Mouse (Mus musculus): ENCODE data around the gene Lmf1. TPM values are rescaled to one million over a fixed set of nuclear protein-coding genes. Genes with fewer than 3 reads are reported as not detected.

Gene Lmf1
- polyA plus RNA-seq (2017; shearing (Covaris generic)), result 10 to 100 TPM; 12.1 to 16.7 TPM

- ATAC-seq, result peak; percentile 98
Observed at GRCm38 (mm10) chr17:25578920-25579319, at the start of gene Lmf1. TSS of gene Lmf1 (plus strand) at chr17:25579085.

DNA sequence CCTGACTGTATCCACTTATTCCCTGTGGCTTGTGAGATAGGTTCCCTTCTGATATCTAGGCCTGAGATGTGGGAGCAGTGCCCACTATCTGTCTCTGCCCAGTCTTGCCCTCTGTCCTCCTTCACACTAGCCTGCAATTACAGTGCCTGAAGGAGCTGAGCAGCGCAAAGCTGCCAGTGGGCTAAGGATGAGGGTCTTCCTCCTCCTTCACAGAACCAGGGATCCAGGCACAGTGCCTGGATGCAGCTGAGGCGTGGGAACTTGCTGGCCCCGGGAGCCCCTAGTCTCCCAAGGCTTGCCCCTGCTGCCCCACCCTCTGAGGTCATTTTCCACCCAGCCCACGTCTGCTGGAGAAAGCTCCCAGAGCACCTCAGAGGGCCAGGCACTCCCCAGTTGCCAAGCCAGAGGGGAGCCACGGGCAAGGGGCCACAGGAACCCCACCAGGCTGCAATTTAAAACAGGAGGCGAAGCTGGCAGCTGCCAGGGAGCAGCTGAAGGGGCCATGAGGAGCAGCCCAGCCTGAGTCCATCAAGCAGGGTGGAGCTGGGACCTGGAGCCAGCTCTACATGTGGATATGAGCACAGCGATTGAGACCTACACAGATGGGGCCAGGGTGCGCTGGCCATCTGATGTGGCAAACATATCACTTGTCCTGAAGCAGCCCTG lies 48.4 kb upstream of the Lmf1 start:
- ATAC-seq, result no peak

DNA sequence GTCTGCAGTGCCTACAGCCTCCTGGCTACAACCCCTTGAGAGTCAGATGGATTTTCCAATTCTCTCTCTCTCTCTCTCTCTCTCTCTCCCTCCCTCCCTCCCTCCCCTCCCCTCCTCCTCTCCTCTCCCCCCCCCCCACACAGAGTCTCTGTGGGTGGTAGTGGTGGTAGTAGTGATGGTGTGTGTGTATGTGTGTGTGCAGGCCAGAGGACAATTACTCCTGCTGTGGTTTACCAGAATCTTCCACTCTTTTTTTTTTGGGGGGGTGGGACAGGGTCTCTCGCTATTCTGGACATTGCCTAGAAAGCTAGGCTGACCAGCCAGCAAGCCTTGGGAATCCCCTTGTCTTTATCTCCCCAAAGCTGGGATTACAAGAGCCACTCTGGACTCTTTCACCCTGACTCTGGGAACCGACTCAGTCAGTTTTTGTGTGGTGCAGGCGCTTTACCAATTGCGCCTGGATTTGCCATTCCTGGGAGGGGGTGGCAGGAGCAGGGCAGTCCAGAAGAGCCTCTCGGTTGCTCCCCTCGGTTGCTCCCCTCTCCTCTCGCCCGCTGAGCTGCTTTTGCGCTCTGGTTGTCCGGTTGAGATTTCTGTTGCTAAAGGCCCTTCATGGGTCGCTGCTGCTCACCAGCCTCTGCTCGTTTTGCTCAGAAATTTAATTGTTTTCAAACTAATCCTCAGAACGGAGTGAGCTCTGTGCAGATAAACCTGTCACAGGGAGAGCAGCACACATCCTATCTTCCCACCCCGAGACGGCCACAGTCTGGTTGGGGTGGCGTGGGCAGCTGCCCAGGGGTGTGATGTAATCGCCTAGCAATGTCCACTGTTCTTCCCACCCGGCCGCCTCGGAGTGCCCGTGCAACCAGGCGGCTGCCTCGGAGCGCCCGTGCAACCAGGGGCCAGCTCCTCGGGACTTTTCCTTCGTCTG lies 39.7 kb upstream of the Lmf1 start:
- no peak for ATAC-seq

DNA sequence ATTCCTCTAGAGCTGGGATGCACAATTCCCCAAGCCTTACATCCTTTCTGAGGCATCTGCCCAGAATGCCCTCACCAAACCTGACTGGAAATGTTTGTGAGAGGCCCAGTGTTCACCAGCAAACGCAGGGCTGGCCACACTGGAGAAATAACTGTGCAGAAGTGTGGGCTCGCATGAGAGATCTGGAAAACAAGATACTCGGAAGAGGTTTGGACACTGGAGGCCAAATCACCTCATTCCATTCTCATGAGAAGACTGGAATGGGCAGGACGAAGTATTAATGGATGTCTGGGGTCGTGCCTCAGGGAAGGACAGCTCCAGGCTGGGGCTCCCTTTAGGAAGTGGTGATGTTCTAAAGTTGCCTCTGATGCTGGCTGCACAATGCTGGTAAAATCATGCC lies 38.2 kb upstream of the Lmf1 start:
- ATAC-seq, result no peak

DNA sequence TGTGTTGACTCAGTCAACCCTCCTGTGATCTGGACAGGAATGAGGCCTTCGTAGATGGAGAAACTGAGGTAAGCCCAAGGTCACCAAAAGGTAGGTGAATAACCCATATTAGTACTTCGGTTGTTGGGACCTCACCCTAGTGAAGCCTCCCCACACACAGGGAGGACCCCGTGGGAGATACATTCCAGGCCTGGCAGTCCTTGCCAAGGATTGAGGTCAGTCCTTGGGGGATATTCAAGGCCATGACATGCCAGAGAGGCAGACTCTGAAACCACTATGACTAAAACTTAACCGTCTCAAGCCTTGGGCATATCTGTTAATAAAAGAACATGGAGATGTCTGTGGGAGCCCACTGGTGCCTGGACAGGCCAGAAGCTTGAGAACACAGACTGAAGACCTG lies 37.1 kb upstream of the Lmf1 start:
- no peak for ATAC-seq

DNA sequence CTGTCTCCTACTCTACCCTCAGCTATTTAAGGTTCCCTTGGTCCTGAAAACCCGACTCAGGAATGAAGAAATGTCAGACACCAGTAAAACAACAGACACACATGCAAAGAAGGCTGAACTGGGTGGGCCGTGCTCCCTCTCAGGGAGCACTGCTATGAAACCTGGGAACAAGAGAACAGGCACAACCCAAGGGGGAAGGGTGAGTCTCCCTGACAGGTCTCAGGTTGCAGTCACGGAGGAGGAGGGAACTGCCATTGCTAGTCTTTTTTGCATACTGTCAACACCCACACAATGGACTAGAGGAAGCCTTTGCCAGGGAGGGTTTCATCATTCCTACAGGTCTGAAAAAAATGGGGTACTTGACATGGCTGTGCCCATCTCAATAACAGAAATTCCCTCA lies 31.9 kb upstream of the Lmf1 start:
- no peak for ATAC-seq

- no peak for ATAC-seq
Observed at GRCm38 (mm10) chr17:25550020-25550419, 28.9 kb upstream of the Lmf1 start.

DNA sequence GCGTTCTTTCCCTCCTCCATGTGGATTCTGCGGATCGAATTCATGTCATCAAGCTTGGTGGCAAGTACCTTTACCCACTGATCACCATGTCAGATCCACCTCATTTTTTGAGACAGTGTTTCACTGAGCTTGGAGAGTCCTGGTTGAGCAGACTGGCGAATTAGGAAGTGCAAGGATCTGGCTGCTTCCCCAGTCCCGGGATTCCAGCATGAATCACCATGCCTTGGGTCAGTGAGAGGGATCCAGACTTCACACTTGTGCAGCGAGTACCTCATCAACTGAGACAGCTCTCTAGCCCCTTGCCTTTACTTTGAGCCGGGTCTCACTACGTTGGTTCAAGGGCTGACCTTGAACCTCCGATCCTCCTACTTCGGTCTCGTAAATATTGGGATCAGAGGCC lies 27.6 kb upstream of the Lmf1 start:
- ATAC-seq, result no peak

GRCm38 (mm10) chr17:25555159-25555558 lies 23.7 kb upstream of the Lmf1 start:
- ATAC-seq, result no peak

GRCm38 (mm10) chr17:25555666-25556629 lies 22.9 kb upstream of the Lmf1 start:
- ATAC-seq, result no peak

GRCm38 (mm10) chr17:25556630-25557354 lies 22.1 kb upstream of the Lmf1 start:
- ATAC-seq, result no peak

- ATAC-seq, result no peak
Observed at GRCm38 (mm10) chr17:25559634-25560033, 19.3 kb upstream of the Lmf1 start.

DNA sequence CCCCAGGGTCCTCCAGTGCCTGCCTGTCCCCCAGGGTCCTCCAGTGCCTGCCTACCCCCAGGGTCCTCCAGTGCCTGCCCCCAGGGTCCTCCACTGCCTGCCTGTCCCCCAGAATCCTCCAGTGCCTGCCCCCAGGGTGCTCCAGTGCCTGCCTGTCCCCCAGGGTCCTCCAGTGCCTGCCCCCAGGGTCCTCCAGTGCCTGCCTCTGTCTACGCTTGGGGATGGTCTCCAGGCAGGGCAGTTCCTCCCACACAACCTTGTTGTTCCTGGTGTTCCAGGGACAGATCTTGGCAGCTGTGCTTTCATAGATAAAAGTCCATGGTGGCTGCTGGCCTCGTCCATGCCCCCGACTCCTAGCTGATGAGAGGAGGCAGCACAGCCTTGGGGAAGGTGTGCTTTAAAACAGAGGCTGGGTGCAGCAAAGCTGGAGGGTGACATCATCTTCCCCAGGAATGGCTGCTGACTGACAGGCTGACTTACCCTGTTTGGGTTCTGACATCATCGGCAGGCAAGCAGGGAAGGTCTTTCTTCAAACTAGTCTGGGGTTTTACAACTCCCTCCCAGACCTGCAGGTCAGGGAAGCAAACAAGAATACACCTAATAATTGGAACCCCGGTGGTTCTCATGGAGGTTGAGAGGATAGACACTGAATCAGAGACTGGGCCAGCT lies 18.2 kb upstream of the Lmf1 start:
- ATAC-seq, result no peak

DNA sequence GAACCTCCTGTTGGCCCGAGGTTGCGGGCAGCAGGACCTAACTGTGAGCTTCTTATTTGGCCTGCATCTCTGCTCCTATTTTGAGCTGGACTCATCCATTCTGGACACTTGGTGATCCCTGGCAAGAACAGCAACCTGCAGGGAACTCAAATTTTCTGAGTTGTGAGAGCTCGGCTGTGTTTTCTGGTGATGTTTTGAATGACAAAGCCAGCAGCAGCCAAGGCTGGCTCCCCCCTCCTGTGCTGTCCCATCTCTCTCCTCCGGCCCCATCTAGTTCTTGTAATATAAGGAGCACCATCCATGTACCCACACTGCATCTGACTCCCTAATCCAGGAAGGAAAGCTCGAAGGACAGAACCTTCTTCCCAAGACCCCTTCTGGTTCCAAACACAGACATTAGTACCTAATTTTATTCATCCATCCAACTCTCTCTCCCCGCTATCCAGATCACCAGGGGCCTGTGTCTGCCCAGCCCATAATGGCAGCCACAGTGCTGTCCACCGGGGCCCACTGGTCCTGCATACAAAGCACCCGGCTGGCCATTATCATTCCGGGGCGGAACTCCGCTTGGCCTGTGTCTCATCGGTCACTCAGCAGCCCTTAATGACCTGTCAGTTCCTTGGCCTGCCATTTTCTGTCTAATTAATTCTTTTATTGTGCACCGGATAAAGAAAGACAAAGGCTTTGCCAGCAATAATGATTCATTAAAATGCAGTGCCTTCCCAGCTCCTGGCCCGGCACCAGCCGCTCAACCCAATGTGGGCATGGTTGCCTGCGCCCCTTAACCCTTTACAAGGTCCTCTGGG lies 17.5 kb upstream of the Lmf1 start:
- ATAC-seq, result no peak

DNA sequence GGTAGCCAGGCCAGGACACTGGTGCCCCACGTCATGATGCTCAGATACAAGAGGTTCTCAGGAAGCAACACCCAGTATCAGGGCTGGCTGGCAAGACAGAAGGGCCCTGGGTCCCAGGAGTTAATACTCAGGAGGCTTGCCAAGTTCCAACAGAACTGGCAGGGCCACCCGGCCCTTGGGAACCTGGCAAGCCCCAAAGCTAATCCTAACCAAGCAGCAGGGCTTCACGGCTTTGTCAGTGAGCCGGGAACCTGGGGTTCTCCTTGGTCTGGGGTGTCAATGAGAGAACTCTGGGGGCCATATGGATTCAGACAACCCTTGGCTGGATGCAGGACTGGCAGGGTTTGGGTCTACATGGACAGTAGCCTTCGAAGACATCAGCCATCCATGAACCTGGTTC lies 14.4 kb upstream of the Lmf1 start:
- no peak for ATAC-seq

- ATAC-seq, result no peak
Observed at GRCm38 (mm10) chr17:25565244-25565643, 13.6 kb upstream of the Lmf1 start.

GRCm38 (mm10) chr17:25565860-25566600 lies 12.9 kb upstream of the Lmf1 start:
- no peak for ATAC-seq

DNA sequence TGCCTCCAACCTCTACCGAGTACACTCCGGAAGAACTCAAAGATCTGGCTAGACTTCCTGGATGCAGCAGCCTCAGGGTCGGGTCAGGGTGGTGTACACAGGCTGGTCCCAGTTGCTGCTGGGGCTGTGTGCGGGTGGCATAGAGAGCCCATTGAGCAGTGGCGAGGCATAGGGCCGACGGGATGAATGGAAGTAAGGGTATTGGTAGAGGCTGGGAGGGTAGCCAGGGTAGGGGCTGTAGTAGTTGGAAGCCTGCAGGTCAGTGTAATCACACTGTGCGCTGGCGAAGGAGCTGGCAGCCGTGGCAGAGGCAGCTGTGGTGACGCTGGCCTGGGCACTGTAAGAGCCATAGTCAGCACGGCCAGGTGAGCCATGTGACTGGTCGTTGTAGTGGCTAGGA lies 11.6 kb upstream of the Lmf1 start:
- no peak for ATAC-seq

- no peak for ATAC-seq
Observed at GRCm38 (mm10) chr17:25567745-25568144, 11.1 kb upstream of the Lmf1 start.

DNA sequence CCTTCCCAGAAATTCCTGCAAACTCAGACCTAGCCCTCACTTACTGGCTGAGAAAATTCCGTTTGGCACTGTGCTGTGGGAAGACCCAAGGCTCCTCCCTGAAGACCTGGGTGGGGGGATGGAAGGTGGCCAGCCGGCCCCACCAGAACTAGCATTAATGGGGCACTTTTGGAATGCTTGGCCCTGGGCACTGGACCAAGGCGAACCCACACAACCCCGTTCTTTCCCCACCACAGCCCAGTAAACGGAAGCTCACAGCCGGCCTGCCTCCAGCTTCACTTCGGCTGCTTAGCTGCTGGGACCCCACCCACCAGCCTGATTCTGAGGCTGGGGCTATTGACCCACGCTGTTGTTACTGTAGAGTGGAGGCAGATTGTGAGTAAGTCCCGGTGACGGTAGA lies 10.7 kb upstream of the Lmf1 start:
- no peak for ATAC-seq

Data from activated CD4-positive, CD25-positive, alpha-beta regulatory T cell, adult 4 months (primary cell).